Mouse (Mus musculus): Measurements from ENCODE around the gene Ppp1r12c. TPM values are rescaled to one million over a fixed set of nuclear protein-coding genes. Genes with fewer than 3 reads are reported as not detected.
"Not testable (repeated sequence)": the region's sequence is repeated elsewhere in the genome, so short reads cannot be mapped to it uniquely, and the experiment has no call there.

Ppp1r12c gene
- polyA plus RNA-seq (2015; fragmentation: Nextera tagmentation; extraction: Ambion mirVana): 39.6 and 49.7 TPM in 2 replicates

DNA sequence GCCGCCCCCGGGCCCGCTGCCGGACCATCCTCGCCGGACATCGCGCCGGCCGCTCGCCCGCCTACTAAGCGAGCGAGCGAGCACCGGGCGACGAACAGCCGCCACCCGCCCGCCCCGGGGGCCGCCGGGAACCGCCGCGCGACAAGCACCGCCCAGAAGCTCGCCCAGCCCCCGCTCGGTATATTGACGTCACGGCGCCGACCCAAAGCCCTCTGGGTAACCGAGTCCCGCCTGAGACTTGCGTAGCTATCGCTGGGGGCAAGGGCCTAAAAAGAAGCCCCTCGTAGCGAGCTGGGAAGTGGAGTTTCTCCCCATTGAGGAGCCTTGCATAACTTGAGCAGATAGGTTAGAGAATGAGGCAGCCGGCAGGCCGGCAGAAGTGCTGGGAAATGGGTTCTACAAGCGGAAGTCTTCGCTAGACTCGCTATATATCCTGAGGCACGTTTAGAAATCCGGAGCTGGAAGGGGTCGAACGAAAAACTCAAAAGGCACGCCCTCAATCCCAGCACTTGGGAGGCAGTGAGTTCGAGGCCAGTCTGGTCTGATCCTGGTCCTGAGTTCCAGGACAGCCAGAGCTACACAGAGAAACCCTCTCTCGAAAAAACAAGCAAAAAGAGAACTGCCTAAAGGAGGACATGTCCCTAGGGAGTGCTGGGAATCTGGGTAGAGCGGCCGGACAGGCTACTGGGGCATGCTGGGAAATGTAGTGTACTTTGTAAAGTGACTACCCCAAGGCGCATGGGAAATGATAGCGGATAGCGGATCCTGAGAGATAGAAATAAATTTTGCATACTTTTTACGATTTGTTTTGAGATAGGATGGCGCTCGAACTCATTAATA is at the start of gene Ppp1r12c:
Gene Ppp1r12c, minus strand, starts transcription at position 123 of the 840 bp plus-strand sequence.
- peak within 1 kb of the TSS; percentile 88 for H3K4me3 ChIP-seq
- H3K27me3 ChIP-seq: no peaks in the 10 kb centered on the region
- under 1% methylated on average over 60 of the region's 62 CpGs for WGBS
- H3K36me3 ChIP-seq: peaks cover 8% of the 10 kb centered on the region
- H3K4me1 ChIP-seq (replicated peaks): peaks cover 45% of the 10 kb centered on the region
- H3K27ac ChIP-seq: peak within 1 kb of the TSS; percentile 92
- ATAC-seq (ENCODE audit: low FRiP score): peak; percentile 95
- H3K9me3 ChIP-seq: no peaks in the 10 kb centered on the region
- peak within 1 kb of the TSS; percentile 89 for H3K4me2 ChIP-seq
- peak within 1 kb of the TSS; percentile 94 for H3K9ac ChIP-seq

DNA sequence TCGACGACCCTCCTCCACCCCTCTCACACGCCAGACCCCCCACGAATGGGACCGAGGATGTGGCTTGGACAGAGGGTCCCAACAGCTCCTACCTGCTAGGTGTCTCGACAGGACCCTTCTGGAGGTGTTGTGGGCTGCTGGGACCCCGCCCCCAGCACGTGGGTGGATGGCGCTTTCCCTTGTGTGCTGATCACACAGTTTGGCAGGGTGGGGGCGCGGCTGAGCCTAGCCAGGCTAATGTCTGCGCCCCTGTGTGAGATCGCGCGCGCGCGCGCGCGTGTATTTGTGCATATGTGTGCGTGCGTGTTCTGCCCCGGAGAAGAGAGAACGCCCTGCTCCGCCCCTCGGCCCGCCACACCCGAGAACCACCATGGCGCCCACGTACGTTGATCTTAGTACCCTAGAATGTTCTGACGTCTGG is 45.8 kb upstream of the Ppp1r12c start, which contains the start of gene Syt5:
Gene Syt5, minus strand, starts transcription at position 321 of the 421 bp plus-strand sequence.
- peak within 1 kb of the TSS; percentile 81 for H3K9ac ChIP-seq
- peak within 1 kb of the TSS; percentile 82 for H3K4me2 ChIP-seq
- peak; percentile 81 for ATAC-seq (ENCODE audit: low FRiP score)
- H3K27ac ChIP-seq: peak within 1 kb of the TSS; percentile 94
- 0 out of 2 replicates have a peak, but pooled peaks cover 5% of the 10 kb centered on the region for H3K27me3 ChIP-seq
- H3K36me3 ChIP-seq: peaks cover 8% of the 10 kb centered on the region
- H3K9me3 ChIP-seq: no peaks in the 10 kb centered on the region
- peak within 1 kb of the TSS; percentile 59 for H3K4me3 ChIP-seq
- 6% methylated on average over 27 of the region's 33 CpGs for WGBS
- peaks cover 17% of the 10 kb centered on the region for H3K4me1 ChIP-seq (replicated peaks)

DNA sequence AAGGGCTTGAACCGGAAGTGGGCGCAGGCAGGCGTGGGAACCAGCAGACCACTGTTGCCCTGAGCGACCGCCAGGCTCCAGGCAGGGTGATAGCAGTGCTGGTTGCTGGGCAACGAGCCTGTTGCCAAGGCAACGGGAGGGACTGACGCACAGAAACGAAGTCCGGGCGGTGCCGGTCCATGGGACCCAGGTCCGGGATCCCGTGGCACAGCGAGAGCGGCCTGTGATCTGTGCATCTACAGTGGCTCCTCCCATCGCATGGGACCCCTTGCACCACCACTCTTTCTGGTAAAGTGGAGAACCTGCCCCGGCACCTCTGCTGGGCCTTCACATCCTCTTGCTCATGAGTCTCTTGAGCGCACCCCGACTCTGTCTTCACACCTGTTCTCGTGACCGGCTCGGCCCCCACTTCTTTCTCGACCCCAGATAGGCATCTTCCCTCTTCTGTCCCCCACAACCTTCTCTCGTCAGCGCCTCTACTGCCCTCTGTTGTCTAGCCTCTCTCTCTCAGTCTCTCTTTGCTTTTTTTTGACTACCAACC is 45.2 kb upstream of the Ppp1r12c start:
- peaks cover 14% of the 10 kb centered on the region for H3K36me3 ChIP-seq
- WGBS: 2% methylated on average over 26 of the region's 26 CpGs
- peak overlapping the region; percentile 59 for H3K4me3 ChIP-seq
- peak; percentile 93 for ATAC-seq (ENCODE audit: low FRiP score)
- H3K27me3 ChIP-seq: 0 out of 2 replicates have a peak, but pooled peaks cover 5% of the 10 kb centered on the region
- peak overlapping the region; percentile 94 for H3K27ac ChIP-seq
- peak overlapping the region; percentile 81 for H3K9ac ChIP-seq
- no peaks in the 10 kb centered on the region for H3K9me3 ChIP-seq
- H3K4me1 ChIP-seq (replicated peaks): peaks cover 17% of the 10 kb centered on the region
- H3K4me2 ChIP-seq: peak overlapping the region; percentile 82

DNA sequence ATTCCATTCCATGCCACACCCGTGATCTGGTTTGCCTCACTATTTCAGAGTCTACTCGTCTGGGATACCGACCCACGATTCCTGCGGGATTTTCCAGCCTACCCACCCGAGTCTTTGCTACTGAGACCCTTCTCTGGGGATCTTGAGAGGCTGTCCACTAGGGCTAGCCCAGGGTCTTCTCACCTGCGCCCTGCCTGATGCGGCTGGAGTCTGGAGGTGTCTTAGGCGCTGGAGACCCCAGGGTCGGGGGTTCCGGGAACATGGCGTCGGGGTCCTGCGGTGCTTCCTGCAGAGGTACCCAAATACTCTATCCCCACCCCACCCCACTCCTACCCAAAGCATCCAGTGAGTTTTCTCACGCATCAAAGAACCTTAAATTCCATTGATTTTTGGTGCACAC is 44.6 kb upstream of the Ppp1r12c start:
- H3K4me1 ChIP-seq (replicated peaks): peaks cover 17% of the 10 kb centered on the region
- peaks cover 20% of the 10 kb centered on the region for H3K36me3 ChIP-seq
- peak overlapping the region; percentile 81 for H3K9ac ChIP-seq
- WGBS: 70% methylated on average over 15 of the region's 15 CpGs
- peak overlapping the region; percentile 59 for H3K4me3 ChIP-seq
- no peaks in the 10 kb centered on the region for H3K9me3 ChIP-seq
- H3K27ac ChIP-seq: peak overlapping the region; percentile 94
- H3K4me2 ChIP-seq: peak overlapping the region; percentile 82
- ATAC-seq (ENCODE audit: low FRiP score): peak; percentile 50
- 0 out of 2 replicates have a peak, but pooled peaks cover 3% of the 10 kb centered on the region for H3K27me3 ChIP-seq

DNA sequence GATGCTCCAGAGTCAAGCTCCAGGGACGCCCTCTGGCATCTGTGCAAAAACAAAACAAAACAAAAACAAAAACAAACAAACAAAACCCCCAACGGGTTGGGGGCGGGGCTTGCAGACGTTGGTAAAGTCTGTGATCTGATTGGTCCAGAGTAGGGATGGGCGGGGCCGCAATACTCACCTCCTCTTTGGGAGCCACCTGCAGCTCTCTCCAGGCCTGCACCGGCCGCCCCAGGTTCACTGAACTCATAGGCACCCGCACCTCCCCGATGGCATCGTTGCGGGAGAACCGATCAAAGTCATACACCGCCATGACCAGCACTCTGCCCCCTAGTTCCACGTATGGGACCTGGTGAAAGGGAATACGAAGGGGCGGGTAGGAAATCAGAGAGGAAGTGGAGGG is 40.5 kb upstream of the Ppp1r12c start:
- Histone ChIP-seq H3K4me2 (no peak overlapping the region), H3K27me3 (peaks cover 3% of the 10 kb centered on the region; the same call in 1 of the 2 replicates), H3K9me3 (no peaks in the 10 kb centered on the region), H3K9ac (no peak overlapping the region), H3K27ac (no peak overlapping the region), H3K4me3 (no peak overlapping the region), H3K4me1 (replicated peaks) (peaks cover 17% of the 10 kb centered on the region), H3K36me3 (peaks cover 44% of the 10 kb centered on the region)
- ATAC-seq (ENCODE audit: low FRiP score): no peak
- WGBS: 35% methylated on average over 17 of the region's 17 CpGs

DNA sequence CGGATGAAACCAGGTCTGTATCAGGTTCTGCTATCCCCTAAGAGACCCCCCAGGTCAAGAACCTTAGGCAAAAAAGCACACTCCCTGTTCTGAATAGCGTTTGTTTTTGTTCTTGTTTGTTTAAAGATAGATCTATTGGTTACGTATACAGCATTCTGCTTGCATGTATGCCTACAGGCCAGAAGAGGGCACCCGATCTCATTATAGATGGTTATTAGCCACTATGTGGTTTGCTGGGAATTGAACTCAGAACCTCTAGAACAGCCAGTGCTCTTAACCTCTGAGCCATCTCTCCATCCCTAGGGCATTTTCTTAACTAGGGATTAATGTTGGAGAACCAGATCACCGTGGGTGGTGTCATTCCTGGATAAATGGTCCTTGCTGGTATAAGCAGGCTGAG is 39.9 kb upstream of the Ppp1r12c start:
- WGBS: 67% methylated on average over 5 of the region's 5 CpGs
- Histone ChIP-seq H3K36me3 (peaks cover 44% of the 10 kb centered on the region), H3K9me3 (no peaks in the 10 kb centered on the region), H3K4me2 (no peak overlapping the region), H3K4me1 (replicated peaks) (peaks cover 16% of the 10 kb centered on the region), H3K4me3 (no peak overlapping the region), H3K27me3 (peaks cover 3% of the 10 kb centered on the region; the same call in 1 of the 2 replicates), H3K9ac (no peak overlapping the region), H3K27ac (no peak overlapping the region)
- no peak for ATAC-seq (ENCODE audit: low FRiP score)

DNA sequence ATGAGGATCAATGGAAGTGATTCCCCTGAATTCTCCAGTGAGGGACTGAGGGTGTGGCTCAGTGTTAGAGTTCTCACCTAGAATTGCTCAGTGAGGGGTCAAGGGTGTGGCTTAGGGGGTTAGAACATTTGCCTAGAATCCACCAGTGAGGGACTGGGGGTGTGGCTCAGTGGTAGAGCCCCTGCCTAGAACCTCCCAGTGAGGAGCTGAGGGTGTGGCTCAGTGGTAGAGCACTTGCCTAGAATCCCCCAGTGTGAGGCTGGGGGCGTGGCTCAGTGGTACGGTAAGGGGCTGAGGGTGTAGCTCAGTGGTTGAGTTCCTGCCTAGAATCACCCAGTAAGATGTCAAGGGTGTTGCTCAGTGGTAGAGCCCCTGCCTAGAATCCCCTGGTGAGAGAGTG is 37.5 kb upstream of the Ppp1r12c start:
- WGBS: 78% methylated on average over 2 of the region's 2 CpGs
- peak; percentile 48; the same call in 1 of the 2 replicates for ATAC-seq (ENCODE audit: low FRiP score)
- Histone ChIP-seq H3K27me3 (peaks cover 12% of the 10 kb centered on the region; the same call in 1 of the 2 replicates), H3K4me3 (no peak overlapping the region), H3K4me1 (replicated peaks) (no peaks in the 10 kb centered on the region), H3K9me3 (no peaks in the 10 kb centered on the region), H3K27ac (no peak overlapping the region), H3K9ac (no peak overlapping the region), H3K36me3 (peaks cover 44% of the 10 kb centered on the region), H3K4me2 (no peak overlapping the region)

DNA sequence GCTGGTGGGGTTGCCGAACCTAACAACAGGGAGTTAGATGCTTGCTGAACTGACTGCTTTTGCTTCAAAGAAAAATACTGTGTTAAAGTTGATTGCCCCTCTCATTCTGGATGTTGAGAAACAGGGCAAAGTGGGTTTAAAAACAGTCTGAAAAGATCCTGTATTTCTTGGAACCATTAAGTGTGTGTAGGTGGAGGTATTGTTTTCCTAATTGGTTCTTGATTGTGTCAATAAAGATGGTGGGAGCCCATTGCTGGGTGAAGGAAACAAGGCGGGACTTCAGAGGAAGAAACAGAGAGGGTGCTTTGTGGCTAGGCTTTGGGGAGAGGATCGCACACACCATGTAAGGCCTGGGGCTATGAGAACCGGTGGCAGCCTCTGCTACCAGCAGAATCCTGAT is 35.7 kb upstream of the Ppp1r12c start:
- Histone ChIP-seq H3K9me3 (no peaks in the 10 kb centered on the region), H3K27me3 (peaks cover 16% of the 10 kb centered on the region), H3K9ac (no peak overlapping the region), H3K4me3 (no peak overlapping the region), H3K4me1 (replicated peaks) (peaks cover 3% of the 10 kb centered on the region; the same call in 1 of the 2 replicates), H3K36me3 (peaks cover 35% of the 10 kb centered on the region), H3K4me2 (no peak overlapping the region), H3K27ac (no peak overlapping the region)
- no peak for ATAC-seq (ENCODE audit: low FRiP score)
- WGBS: 52% methylated on average over 4 of the region's 4 CpGs

DNA sequence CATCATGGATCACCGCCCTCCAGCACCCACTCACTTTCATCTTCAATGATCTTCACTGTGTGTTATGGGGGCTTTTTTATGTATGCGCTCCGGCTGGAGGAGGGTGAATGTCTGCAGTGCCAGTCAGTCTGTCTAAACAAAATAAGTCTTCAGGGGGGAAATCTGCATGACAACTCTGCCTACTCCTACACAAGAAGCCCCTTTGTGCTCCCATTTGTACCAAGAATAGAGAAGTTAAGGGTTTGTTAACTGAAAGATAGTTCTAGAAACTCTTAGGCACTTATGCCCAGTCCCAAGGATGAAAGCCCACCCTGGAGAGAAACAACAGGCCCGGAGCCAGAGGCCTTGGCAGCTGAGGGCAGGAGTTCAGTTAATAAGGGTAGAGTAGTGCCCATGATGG is 34.9 kb upstream of the Ppp1r12c start:
- Histone ChIP-seq H3K4me2 (no peak overlapping the region), H3K36me3 (peaks cover 27% of the 10 kb centered on the region), H3K9me3 (no peaks in the 10 kb centered on the region), H3K9ac (no peak overlapping the region), H3K4me1 (replicated peaks) (peaks cover 8% of the 10 kb centered on the region; the same call in 1 of the 2 replicates), H3K27me3 (peaks cover 24% of the 10 kb centered on the region), H3K4me3 (no peak overlapping the region), H3K27ac (no peak overlapping the region)
- 79% methylated on average over 4 of the region's 4 CpGs for WGBS
- no peak for ATAC-seq (ENCODE audit: low FRiP score)

DNA sequence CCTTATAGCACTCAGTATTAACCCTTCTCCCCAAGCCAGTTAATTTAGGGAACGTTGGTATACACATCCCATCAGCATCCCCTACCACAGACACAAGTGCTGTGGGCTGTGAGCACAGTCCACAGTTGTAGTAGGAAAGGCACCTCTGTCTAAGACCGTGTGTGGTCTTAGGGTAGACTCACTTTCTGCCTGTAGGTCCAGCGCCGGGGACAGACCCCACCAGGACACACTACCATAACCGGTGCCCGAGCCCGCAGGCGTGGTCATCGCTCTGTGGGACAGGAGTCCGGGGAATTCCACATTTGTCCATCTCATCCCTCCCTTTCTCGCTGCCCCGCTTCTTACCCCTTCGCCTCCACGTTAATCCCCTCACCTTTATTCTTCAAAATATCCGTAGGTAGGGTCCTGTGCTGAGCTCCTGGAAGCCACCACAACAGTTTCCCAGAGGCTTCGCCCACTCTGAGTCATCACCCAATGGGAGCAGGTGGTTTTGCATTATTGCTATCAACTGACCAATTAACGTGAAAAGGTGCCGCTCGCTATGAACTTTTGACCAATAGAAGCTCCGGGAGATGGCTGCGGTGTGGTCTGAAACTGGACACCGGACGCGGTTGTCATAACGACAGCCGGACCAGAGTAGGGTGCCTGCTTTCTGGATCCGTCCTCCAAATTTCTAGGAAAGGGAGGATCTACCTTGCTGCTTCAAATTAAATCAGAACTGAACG is 30.7 kb upstream of the Ppp1r12c start, which contains the start of gene Dnaaf3:
Gene Dnaaf3, minus strand, starts transcription at position 449 of the 725 bp plus-strand sequence.
- ATAC-seq (ENCODE audit: low FRiP score): peak; percentile 67
- Histone ChIP-seq H3K27me3 (peaks cover 38% of the 10 kb centered on the region), H3K9ac (peak within 1 kb of the TSS; percentile 39; the same call in 1 of the 2 replicates), H3K4me1 (replicated peaks) (peaks cover 11% of the 10 kb centered on the region), H3K4me3 (peak within 1 kb of the TSS; percentile 28), H3K36me3 (no peaks in the 10 kb centered on the region), H3K4me2 (peak within 1 kb of the TSS; percentile 52), H3K27ac (no peak within 1 kb of the TSS), H3K9me3 (no peaks in the 10 kb centered on the region)
- WGBS: 2% methylated on average over 28 of the region's 28 CpGs

DNA sequence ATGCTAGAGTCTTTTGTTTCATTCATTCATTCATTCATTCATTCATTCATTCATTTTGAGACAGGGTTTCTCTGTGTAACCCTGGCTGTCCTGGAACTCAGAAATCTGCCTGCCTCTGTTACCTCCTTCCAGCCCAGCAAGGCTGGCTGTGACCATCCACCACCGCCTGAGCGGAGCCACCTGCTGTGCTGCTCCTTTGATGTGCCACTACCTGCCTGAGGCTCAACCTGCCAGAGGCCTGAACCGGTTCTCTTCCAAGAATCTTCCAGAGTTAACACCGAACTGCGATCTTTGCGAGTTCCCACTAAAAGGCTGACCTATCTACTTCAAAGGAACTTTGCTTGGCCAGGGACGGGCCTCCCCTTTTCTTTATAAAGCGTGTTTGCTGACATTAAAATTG is 28.7 kb upstream of the Ppp1r12c start:
- H3K27ac ChIP-seq; H3K36me3 ChIP-seq; H3K9me3 ChIP-seq; H3K4me2 ChIP-seq; H3K9ac ChIP-seq; ATAC-seq (ENCODE audit: low FRiP score); H3K4me3 ChIP-seq: not testable (repeated sequence)
- peaks cover 17% of the 10 kb centered on the region for H3K4me1 ChIP-seq (replicated peaks)
- peaks cover 38% of the 10 kb centered on the region for H3K27me3 ChIP-seq
- WGBS: 56% methylated on average over 8 of the region's 8 CpGs

DNA sequence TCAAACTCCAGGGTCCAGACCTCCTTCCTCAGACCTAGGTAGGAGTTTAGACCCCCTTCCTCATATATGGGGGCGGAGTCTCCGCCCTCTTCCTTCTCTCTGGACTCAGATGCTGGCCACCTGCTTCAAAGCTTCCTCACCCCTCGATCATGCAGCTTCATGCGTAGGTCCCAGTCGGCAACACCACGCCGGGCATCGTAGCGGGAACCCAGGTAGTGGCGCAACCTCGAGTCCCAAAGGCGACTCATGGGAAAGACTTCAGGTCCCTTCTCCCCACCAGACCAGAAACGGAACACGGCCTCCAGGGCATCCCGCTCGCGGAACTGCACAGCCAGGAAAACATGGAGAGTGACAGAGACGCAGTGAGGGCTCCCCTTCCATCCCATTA is 25.8 kb upstream of the Ppp1r12c start:
- ATAC-seq (ENCODE audit: low FRiP score): peak; percentile 5
- H3K4me3 ChIP-seq: peak overlapping the region; percentile 29; the same call in 1 of the 2 replicates
- peaks cover 15% of the 10 kb centered on the region for H3K4me1 ChIP-seq (replicated peaks)
- no peak overlapping the region for H3K27ac ChIP-seq
- peak overlapping the region; percentile 62; the same call in 1 of the 2 replicates for H3K9ac ChIP-seq
- H3K9me3 ChIP-seq: no peaks in the 10 kb centered on the region
- WGBS: 51% methylated on average over 18 of the region's 18 CpGs
- no peaks in the 10 kb centered on the region for H3K36me3 ChIP-seq
- H3K4me2 ChIP-seq: peak overlapping the region; percentile 51
- H3K27me3 ChIP-seq: peaks cover 30% of the 10 kb centered on the region

All from hindbrain, embryonic 13.5 days (tissue).